Mouse (Mus musculus): Measurements from ENCODE around the gene Acad11. TPM values are rescaled to one million over a fixed set of nuclear protein-coding genes. Genes with fewer than 3 reads are reported as not detected.

Gene Acad11
- polyA plus RNA-seq, 1 experiment from 2014 or later, result 17.6 TPM

DNA sequence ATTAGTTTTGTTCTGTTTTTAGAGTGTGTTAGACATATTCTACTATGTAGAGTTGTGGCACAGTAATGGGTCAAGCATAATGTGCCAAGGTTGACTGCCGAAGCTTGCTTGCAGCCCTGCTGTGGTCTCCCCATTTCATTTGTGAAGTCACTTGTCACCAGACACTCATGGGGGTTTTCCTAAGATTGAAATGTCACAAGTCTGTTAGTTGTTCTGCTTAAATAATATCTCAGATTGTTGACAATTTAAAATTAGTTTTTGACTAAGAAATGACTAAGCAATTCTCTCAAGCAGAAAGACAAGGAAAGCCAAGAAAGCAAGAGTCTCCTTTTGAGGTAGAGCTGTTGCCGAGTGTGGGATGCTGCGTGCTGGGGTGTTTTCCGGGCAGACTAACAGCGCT, 29.8 kb downstream of the Acad11 start:
- Histone ChIP-seq H3K27me3 (ENCODE audit: insufficient read depth, low read length) (no peaks in the 10 kb centered on the region), H3K27ac (no peak overlapping the region), H3K9ac (ENCODE audit: low read depth, low read length) (no peak overlapping the region), H3K4me1 (replicated peaks; ENCODE audit: insufficient read depth, low read length) (no peaks in the 10 kb centered on the region), H3K4me2 (ENCODE audit: low read length) (no peak overlapping the region), H3K36me3 (ENCODE audit: insufficient read depth, low read length) (0 out of 2 replicates have a peak, but pooled peaks cover 6% of the 10 kb centered on the region), H3K9me3 (replicated peaks; ENCODE audit: low read length) (no peaks in the 10 kb centered on the region), H3K4me3 (replicated peaks; ENCODE audit: low read depth, low read length) (no peak overlapping the region)
- TF ChIP-seq CTCF (IDR thresholded peaks at IDR 0.05; ENCODE audit: low read depth), result no peak
- no peak for ATAC-seq (replicated peaks; ENCODE audit: low FRiP score, low read depth)
- DNase-seq (ENCODE audit: low spot score), result no peak
- WGBS, result 86% methylated on average over 5 of the region's 5 CpGs

DNA sequence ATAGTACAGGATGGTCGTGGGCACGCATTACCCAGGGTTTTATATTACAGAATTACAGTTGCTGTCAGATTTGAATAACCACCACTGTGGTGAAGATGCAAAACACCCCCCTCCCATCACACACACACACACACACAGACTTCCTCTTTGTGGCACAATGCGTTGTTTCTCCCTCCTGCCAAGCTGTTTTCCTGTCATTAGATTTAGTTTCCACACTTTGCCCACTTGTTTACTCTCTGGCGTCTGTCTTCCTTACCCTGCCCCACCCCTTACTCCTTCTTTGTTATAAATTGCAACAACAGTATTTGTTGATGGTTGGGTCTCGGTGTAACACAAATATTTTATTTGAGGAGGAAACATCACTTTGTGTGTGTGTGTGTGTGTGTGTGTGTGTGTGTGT, 35.1 kb downstream of the Acad11 start:
- H3K4me3 ChIP-seq (replicated peaks; ENCODE audit: low read depth, low read length), result no peak overlapping the region
- H3K27ac ChIP-seq, result no peak overlapping the region
- H3K9me3 ChIP-seq (replicated peaks; ENCODE audit: low read length), result no peaks in the 10 kb centered on the region
- no peaks in the 10 kb centered on the region for H3K36me3 ChIP-seq (ENCODE audit: insufficient read depth, low read length)
- H3K27me3 ChIP-seq (ENCODE audit: insufficient read depth, low read length), result no peaks in the 10 kb centered on the region
- DNase-seq (ENCODE audit: low spot score) (no peak), ATAC-seq (replicated peaks; ENCODE audit: low FRiP score, low read depth) (no peak)
- H3K9ac ChIP-seq (ENCODE audit: low read depth, low read length), result no peak overlapping the region
- no peak for TF ChIP-seq CTCF (IDR thresholded peaks at IDR 0.05; ENCODE audit: low read depth)
- H3K4me2 ChIP-seq (ENCODE audit: low read length), result no peak overlapping the region
- 0 out of 2 replicates have a peak, but pooled peaks cover 9% of the 10 kb centered on the region for H3K4me1 ChIP-seq (replicated peaks; ENCODE audit: insufficient read depth, low read length)
- WGBS, result 43% methylated on average over 5 of the region's 5 CpGs

DNA sequence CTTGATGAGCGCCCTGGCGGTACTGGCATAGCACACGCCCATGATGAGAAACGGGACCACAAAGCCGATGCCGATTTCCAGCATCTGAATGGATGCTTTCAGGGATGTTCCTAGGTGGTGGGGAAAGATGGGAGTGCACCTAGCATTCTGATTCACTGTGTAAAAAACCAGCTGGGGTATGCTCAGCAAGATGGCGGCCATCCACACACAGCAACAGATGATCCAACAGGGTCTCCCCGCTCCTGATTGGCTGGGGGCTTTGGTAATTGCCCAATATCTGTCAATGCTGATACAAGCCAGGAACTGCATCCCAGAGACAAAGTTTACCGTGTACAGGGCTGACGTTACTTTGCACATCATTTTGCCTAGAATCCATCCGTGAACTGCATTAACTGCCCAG, 35.9 kb downstream of the Acad11 start:
- 90% methylated on average over 11 of the region's 11 CpGs for WGBS
- H3K27ac ChIP-seq, result no peak overlapping the region
- 0 out of 2 replicates have a peak, but pooled peaks cover 9% of the 10 kb centered on the region for H3K4me1 ChIP-seq (replicated peaks; ENCODE audit: insufficient read depth, low read length)
- H3K4me3 ChIP-seq (replicated peaks; ENCODE audit: low read depth, low read length), result no peak overlapping the region
- no peak overlapping the region for H3K4me2 ChIP-seq (ENCODE audit: low read length)
- DNase-seq (ENCODE audit: low spot score) (no peak), ATAC-seq (replicated peaks; ENCODE audit: low FRiP score, low read depth) (no peak)
- H3K27me3 ChIP-seq (ENCODE audit: insufficient read depth, low read length), result no peaks in the 10 kb centered on the region
- H3K36me3 ChIP-seq (ENCODE audit: insufficient read depth, low read length), result no peaks in the 10 kb centered on the region
- no peak for TF ChIP-seq CTCF (IDR thresholded peaks at IDR 0.05; ENCODE audit: low read depth)
- H3K9me3 ChIP-seq (replicated peaks; ENCODE audit: low read length), result no peaks in the 10 kb centered on the region
- H3K9ac ChIP-seq (ENCODE audit: low read depth, low read length), result no peak overlapping the region

DNA sequence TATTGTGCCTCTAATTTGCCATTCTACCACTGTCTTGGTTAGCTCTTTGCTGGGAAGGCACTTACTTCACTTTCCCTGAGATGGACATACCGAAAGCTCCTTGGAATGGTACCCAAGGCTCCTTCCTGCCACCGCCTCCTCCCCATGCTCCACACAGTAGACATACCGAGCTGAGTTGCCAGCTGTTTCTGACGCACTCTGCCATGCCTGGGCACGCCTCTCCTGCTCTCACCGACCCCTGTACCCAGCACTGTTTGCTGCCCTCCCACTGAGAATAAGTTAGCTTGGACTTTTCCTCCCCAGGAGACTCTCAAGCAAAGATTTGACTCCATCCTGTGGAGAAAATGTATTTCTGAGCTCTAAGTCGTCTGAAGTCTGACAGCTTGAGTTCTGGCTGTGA, 37.6 kb downstream of the Acad11 start:
- Histone ChIP-seq H3K9me3 (replicated peaks; ENCODE audit: low read length) (no peaks in the 10 kb centered on the region), H3K36me3 (ENCODE audit: insufficient read depth, low read length) (no peaks in the 10 kb centered on the region), H3K9ac (ENCODE audit: low read depth, low read length) (no peak overlapping the region), H3K4me1 (replicated peaks; ENCODE audit: insufficient read depth, low read length) (0 out of 2 replicates have a peak, but pooled peaks cover 9% of the 10 kb centered on the region), H3K4me2 (ENCODE audit: low read length) (0 out of 2 replicates have a peak overlapping the region, but pooled peaks have one; percentile 14), H3K27me3 (ENCODE audit: insufficient read depth, low read length) (no peaks in the 10 kb centered on the region), H3K27ac (peak overlapping the region; percentile 47; the same call in 1 of the 2 replicates), H3K4me3 (replicated peaks; ENCODE audit: low read depth, low read length) (no peak overlapping the region)
- peak; percentile 73; the same call in 1 of the 2 replicates for ATAC-seq (replicated peaks; ENCODE audit: low FRiP score, low read depth)
- 42% methylated on average over 7 of the region's 7 CpGs for WGBS
- DNase-seq (ENCODE audit: low spot score), result no peak
- TF ChIP-seq CTCF (IDR thresholded peaks at IDR 0.05; ENCODE audit: low read depth), result no peak

DNA sequence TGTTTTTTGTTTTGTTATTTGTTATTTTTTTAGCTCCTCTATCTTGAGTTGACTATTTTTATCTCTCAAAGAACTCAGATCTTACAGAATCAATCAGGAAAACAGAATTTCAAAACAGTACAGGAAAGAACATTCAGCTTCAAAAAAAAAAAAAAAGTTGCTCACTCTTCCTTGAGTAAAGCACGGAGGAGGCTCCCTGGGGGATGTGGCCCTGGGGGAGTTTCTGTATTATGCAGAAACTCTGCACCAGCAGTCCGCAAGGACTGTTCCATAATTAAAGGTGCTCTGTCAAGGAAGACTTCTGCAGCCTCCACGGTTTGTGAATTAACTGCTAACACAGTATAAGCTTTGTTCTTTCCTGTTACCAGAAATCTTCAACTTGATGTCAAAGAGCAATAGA, 38.3 kb downstream of the Acad11 start:
- Histone ChIP-seq H3K4me1 (replicated peaks; ENCODE audit: insufficient read depth, low read length) (0 out of 2 replicates have a peak, but pooled peaks cover 9% of the 10 kb centered on the region), H3K36me3 (ENCODE audit: insufficient read depth, low read length) (no peaks in the 10 kb centered on the region), H3K4me3 (replicated peaks; ENCODE audit: low read depth, low read length) (no peak overlapping the region), H3K9ac (ENCODE audit: low read depth, low read length) (no peak overlapping the region), H3K9me3 (replicated peaks; ENCODE audit: low read length) (no peaks in the 10 kb centered on the region), H3K27me3 (ENCODE audit: insufficient read depth, low read length) (no peaks in the 10 kb centered on the region), H3K4me2 (ENCODE audit: low read length) (peak overlapping the region; percentile 13; the same call in 1 of the 2 replicates), H3K27ac (0 out of 2 replicates have a peak overlapping the region, but pooled peaks have one; percentile 47)
- peak; percentile 41 for DNase-seq (ENCODE audit: low spot score)
- TF ChIP-seq CTCF (IDR thresholded peaks at IDR 0.05; ENCODE audit: low read depth), result no peak
- WGBS, result 20% methylated on average over 3 of the region's 3 CpGs
- no peak for ATAC-seq (replicated peaks; ENCODE audit: low FRiP score, low read depth)

DNA sequence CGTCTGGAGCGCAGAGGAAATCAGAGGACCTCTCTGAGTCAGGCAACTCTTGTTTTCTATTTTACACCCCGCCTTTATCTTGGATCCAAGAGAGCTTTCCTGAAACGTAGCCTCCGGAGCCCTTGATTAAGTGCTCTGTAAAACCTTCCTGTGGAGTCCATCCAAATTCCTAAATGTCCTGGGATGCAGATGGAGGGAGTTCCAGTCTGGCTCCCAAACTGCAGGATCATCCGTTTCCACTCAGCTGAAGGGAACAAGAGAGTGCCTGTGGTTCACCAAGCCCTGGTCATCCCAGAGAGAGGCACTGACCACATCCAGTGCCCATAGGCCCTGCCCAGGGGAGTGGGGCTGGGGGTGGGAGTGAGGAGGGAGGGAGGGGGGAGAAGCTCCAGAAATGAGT, 39.1 kb downstream of the Acad11 start:
- ATAC-seq (replicated peaks; ENCODE audit: low FRiP score, low read depth) (no peak), DNase-seq (ENCODE audit: low spot score) (peak; percentile 49)
- no peaks in the 10 kb centered on the region for H3K36me3 ChIP-seq (ENCODE audit: insufficient read depth, low read length)
- no peaks in the 10 kb centered on the region for H3K9me3 ChIP-seq (replicated peaks; ENCODE audit: low read length)
- WGBS, result 31% methylated on average over 6 of the region's 6 CpGs
- no peak for TF ChIP-seq CTCF (IDR thresholded peaks at IDR 0.05; ENCODE audit: low read depth)
- H3K4me2 ChIP-seq (ENCODE audit: low read length), result no peak overlapping the region
- H3K27me3 ChIP-seq (ENCODE audit: insufficient read depth, low read length), result no peaks in the 10 kb centered on the region
- H3K27ac ChIP-seq, result no peak overlapping the region; the same call in 1 of the 2 replicates
- H3K9ac ChIP-seq (ENCODE audit: low read depth, low read length), result no peak overlapping the region
- H3K4me3 ChIP-seq (replicated peaks; ENCODE audit: low read depth, low read length), result no peak overlapping the region
- 0 out of 2 replicates have a peak, but pooled peaks cover 9% of the 10 kb centered on the region for H3K4me1 ChIP-seq (replicated peaks; ENCODE audit: insufficient read depth, low read length)

DNA sequence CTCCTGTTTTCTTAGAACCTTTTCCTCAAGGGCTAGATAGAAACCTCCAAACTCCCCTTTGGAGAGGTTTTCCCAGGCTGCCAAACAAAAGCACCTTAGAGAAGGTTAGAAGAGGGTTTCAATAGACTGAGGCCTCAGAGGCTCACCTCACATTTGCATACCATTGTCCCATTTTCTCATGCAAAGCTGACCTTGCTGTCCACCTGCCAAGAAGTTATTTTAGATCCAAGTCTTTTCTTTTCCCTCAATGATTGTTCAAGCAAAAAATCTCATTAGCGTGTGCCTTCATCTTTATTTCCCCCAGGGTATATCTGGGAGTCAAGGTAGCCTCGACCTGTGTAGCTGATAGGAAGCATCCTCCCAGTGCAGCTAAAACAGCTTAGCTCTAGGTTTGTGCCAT, 39.7 kb downstream of the Acad11 start:
- no peak for DNase-seq (ENCODE audit: low spot score)
- H3K27ac ChIP-seq, result no peak overlapping the region
- no peak overlapping the region for H3K4me2 ChIP-seq (ENCODE audit: low read length)
- no peak overlapping the region for H3K9ac ChIP-seq (ENCODE audit: low read depth, low read length)
- H3K27me3 ChIP-seq (ENCODE audit: insufficient read depth, low read length), result no peaks in the 10 kb centered on the region
- H3K9me3 ChIP-seq (replicated peaks; ENCODE audit: low read length), result no peaks in the 10 kb centered on the region
- no peaks in the 10 kb centered on the region for H3K36me3 ChIP-seq (ENCODE audit: insufficient read depth, low read length)
- H3K4me1 ChIP-seq (replicated peaks; ENCODE audit: insufficient read depth, low read length), result 0 out of 2 replicates have a peak, but pooled peaks cover 9% of the 10 kb centered on the region
- TF ChIP-seq CTCF (IDR thresholded peaks at IDR 0.05; ENCODE audit: low read depth), result no peak
- ATAC-seq (replicated peaks; ENCODE audit: low FRiP score, low read depth), result no peak
- H3K4me3 ChIP-seq (replicated peaks; ENCODE audit: low read depth, low read length), result no peak overlapping the region
- 40% methylated on average over 2 of the region's 2 CpGs for WGBS

All from kidney, postnatal 0 days (tissue).